Mouse (Mus musculus) layer of hippocampus, adult 9-11 months (tissue): ENCODE measurements at regions not wholly inside any gene's neighbourhood (a gene's known extent, or its start where the extent isn't known, plus 50 kb on each side); places are given as distances from the start of the nearest gene placed in this dataset.

Source experiments
- DNase-seq: peaks from one replicate; pipeline ENCODE4 v3.0.0; 2022

GRCm38 (mm10) chr12:109893657-109894056, 293.5 kb upstream of the Rtl1 start:
- no peak for DNase-seq

DNA sequence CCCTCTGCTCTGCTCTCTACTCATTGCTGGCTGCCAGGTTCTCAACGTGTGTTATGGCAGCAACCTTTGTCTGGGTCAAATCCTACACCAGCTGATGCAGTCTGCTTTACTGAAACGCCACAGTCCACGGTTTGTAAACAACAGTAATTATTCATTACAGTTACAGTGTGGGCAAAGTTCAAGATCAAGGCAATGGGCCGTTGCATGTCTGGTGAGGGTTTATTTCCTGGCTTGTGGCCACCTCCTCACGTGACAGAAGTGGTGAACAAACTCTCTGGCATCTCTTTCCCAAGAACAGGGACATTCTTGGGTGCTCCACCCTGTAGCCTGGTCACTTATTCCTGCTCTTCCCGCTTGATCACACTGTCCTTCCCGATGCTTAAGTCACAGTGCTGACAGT, 295.3 kb upstream of the Rtl1 start:
- DNase-seq: no peak

DNA sequence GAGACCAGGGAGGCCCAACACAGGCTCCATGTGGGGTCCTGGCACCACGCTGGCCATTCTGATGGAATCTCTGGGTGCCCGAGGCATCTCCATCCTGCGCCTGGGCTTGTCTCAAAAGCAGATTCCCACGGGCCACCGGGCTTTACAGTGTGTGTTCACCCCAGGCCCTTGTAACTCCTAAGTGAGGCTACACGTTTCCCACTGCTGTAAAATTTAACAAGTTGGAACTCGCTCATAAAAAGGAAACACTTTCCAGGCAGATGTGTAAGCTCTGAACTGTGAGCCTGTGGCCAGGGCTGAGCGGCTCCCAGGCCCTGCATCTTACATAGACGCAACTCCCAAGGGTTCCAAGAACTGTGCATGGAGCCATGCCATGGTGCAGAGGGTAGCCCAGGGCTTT, 296.3 kb upstream of the Rtl1 start:
- DNase-seq: no peak

DNA sequence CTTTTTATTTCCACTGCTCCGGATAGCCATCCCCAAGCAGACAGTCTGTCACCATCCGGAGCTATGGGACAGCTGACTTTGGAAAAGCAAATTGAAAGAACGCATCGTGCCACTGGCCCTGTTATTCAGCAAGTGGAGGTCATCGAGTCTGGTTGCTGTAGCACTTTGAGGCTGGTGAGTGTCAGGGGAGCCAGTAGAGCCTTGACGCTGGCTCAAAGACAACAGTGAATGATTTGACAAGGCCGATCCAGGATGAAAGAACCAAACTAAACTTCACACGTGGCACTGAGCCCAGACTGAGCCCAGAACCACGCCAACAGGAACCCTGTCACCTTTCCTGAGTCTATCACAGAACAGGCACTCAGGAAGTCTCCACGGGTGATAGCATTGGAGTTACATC, 296.8 kb upstream of the Rtl1 start:
- no peak for DNase-seq

GRCm38 (mm10) chr12:109897861-109898385, 297.8 kb upstream of the Rtl1 start:
- no peak for DNase-seq

DNA sequence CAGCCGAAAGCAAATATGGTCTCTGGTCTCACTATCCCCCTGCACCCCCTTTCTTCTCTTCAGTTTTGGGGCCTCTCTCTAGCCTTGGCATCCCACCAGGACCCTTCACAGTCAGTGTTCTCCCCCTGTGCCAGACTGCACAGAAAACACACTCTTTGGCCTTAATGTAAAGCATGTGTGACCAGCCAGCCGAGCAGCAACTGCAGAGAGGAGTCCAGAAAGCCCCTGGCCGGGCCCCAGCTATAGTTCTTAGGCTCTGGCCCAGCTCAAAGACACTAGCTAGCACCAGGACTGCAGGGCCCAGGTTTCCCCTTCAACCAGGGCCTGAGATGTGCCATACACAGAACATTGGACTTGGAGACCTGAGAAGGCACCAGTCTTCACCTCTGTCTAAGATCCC, 299.3 kb upstream of the Rtl1 start:
- DNase-seq: no peak

DNA sequence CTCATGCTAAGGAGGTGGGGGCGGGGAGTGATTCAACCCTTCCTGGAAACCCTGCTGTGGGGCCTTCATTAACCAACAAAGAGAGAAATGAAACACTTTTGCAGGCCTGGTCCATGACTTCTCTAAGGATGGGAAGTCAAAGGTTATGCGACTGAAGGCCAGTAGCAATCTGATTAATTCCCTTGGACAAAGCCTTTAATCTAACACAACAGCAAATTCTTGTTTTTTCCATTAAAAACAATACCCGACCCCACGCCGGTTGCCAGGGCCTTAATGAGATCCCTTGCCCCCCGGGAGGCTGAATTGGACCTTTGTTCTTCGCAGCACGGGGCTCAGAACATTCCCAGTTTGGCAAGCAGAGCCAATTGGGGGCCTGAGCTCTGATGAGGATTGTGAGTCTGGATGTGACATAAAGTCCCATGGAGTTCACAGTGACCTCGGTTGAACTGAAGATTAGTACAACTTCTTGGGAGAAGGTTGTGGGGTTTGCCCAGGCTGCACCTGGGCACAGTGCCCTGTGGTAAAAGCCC, 310.9 kb upstream of the Rtl1 start:
- DNase-seq: no peak

- DNase-seq: no peak
Observed at GRCm38 (mm10) chr12:109911506-109911905, 311.4 kb upstream of the Rtl1 start.

DNA sequence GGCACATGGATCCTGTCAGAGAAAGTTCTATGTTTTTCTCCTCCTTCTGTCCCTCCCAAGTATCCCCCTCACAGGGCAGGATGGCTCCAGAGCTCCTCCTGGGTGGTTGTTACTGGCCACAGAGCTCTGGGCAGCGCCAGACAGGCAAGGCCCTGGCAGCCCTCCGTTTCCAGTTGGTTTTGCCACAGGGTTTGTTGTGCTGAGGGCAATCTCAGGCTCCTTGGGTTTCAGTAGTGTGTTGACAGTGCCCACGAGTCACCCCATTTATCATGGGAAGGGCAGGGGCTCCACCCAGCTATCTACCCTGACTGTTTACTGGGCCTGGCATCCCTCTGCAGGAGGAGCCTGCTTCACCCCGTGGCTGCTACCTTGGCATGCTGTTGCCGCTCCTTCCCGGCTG, 317.6 kb upstream of the Rtl1 start:
- no peak for DNase-seq

- DNase-seq: no peak
Observed at GRCm38 (mm10) chr12:109918901-109919300, 318.8 kb upstream of the Rtl1 start.

- DNase-seq: no peak
Observed at GRCm38 (mm10) chr12:109922111-109922510, 322.0 kb upstream of the Rtl1 start.

DNA sequence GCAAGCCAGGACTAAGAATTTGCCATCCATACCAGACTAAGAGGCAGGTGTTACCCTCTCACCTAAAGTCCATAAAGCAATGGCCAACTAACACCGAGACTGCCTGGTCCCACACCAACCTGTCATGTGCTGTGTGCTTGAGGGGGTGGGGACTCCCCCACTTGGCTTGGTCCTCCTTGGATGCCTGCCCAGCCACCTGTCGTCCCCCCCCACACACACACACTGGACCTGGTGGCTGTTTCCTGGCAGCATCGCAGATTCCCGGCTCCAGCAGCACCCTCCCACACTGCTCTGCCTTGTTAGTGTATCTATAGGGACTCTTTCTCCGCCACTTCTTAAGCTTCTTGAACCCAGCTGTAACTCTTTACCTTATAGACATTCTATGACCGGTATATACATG, 325.7 kb upstream of the Rtl1 start:
- peak; percentile 8 for DNase-seq

- no peak for DNase-seq
Observed at GRCm38 (mm10) chr12:109926643-109927042, 326.5 kb upstream of the Rtl1 start.

DNA sequence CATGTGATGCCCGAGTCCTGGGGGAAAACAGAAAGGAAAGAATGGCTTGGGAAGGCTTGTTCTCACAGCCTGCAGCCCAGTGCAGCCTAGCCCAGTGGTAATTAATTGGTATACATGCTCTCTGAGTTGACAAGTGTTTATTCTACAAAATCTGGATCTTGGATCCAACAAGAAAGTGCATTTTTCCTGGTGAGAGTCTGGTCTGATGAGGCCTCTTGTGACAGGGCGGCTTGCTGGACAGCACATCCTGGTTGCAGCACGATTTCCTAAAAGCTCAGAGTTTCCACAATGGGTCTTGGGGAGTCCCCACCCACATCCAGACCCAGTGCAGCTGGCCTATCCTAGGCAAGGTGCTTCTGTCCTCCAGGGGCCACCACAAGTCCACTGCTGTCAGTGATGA, 332.7 kb upstream of the Dio3 start:
- DNase-seq: no peak

GRCm38 (mm10) chr12:109946936-109947335, 331.9 kb upstream of the Dio3 start:
- no peak for DNase-seq

DNA sequence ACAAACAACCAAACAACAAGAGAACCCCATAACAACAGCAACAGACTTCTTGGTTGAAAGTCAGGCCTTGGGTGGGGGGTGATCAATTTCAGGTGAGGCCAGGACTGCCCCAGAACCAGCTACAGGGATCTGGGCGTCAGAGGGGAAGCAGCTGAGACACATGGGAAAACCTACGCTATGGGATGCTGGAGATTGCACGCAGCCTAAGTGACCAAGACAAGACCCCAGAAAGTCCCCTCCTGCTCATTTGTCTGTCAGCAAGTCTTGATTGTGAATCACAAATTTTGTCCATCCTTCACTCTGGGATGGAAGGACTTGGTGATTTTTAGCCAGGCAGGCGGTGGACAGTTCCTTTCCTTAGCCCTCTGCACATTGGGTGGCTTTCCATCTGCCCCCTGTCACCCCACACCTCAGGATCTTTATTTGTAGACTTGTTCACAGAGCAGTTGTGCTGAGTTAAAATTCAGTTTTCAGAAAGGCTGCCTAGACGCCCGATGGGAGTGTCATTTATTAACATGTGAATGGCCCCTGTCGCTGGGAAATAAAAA, 330.9 kb upstream of the Dio3 start:
- no peak for DNase-seq

DNA sequence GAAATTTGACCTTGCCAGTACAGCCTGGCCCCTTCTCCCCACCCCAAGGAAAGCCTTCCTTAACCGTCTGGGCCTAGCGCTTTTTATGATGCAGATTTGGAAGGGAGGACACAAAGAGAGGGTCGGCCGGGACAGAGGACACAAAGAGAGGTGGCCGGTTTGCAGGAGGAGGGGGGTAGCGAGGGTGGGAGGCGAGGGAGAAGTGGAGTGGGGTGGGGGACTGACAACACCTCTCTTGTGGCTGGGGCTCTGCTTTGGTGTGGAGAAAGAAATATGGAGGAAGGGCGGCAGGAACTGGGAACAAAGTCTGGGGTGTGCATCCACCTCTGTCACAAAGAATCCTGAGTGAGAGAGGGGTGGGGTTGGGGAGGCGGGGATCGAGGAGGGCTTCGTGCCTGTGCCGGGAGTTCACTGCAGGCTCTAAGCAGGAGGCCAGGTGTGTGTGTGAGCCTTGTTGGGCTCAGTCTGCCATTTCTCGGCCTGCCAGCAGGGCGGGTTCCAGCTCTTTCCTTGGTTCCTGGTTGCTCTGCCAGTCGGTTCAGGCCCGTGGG, 330.4 kb upstream of the Dio3 start:
- no peak for DNase-seq

GRCm38 (mm10) chr12:109949231-109949965, 329.5 kb upstream of the Dio3 start:
- no peak for DNase-seq

GRCm38 (mm10) chr12:109950632-109951031, 328.2 kb upstream of the Dio3 start:
- no peak for DNase-seq

DNA sequence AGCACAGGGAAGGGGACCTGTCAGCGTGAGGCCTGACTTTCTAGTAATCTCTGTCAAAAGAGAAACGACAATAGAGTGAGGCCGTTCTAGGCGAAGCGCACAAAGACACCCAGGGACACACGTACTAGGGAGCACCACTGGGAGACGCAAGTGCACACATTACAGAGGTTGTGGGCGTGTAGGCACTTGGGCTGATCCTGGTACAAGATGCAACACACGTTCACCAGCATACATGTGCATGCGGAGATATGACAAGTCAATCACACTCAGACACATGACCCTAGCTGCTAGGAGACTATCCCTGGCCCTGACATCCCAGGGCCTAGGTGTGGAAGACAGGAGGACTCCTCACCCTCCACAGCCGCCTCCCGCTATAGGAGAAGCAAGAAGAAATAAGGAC, 327.4 kb upstream of the Dio3 start:
- DNase-seq: no peak

DNA sequence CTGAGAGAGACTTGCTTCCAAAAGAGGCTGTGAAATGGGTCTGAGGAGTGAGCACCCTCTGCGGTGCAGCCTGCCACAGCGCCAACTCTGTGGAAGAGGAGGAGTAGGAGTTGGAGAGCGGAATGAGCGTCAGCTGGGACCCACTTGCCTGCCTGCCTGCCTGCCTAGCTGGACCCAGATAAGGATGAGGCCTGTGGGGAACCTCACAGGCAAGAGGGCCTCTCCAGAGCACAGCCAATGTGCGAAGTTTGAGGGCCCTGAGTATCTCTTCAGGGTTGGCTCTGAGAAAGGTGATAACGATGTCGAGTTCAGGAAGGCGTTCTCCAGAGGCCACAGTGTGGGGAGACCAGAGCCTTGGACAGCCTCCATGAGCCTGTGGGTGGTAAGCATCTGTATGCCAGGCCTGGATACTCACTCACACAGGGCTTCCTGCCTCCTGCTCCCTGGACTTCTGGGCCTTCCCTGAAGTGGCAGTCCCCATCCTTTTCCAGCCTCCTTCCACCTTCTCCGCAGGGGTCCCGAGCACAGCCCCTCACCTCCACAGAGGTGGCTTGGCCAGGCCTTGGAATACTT, 326.9 kb upstream of the Dio3 start:
- no peak for DNase-seq

DNA sequence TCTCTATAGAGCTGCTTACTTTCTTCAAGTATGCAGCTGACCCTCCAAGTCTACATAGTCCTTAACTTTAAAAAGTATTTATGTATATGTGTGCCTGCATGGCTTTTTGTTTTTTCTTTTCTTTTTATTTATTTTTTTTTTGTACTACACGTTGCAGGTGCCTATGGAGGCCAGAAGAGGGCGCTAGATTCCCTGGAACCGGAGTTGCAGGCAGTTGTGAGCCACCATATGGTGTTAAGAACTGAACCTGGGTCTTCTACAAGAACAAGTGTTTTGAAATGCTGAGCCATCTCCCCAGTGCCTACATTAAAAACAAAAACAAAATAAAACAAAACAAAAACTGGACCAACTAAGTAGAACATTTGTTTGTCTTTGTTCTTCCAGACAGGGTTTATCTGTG, 325.9 kb upstream of the Dio3 start:
- no peak for DNase-seq

DNA sequence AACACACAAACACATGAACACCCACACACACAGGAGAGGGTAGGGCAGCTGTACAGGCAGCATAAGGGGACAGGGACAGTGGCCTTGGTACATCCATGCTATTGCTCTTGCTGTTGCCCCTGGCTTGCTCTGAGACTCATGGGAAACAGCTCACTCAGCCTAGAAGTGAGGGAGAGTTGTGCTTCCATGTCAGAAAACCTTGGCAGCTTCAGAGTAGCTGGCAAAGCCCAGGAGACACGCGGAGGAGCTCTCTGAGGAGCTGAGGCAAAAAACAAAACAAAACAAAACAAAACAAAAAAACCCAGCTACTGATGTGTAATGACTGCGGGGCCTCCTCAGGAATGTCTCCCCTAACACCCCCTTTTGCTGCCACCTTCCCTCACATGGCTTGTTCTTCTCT, 321.6 kb upstream of the Dio3 start:
- DNase-seq: no peak
